Mouse (Mus musculus) thymus, postnatal 10 days (tissue): ENCODE measurements around the gene Gm4553.
"Not testable (repeated sequence)": the region's sequence is repeated elsewhere in the genome, so short reads cannot be mapped to it uniquely, and the experiment has no call there.

Experiments
- DNase-seq, 2 experiments: peaks; one replicate each; pipeline ENCODE4 v3.0.0; 2021; ENCODE audit warnings: low spot score in 2 of 2

Gm4553 gene

DNA sequence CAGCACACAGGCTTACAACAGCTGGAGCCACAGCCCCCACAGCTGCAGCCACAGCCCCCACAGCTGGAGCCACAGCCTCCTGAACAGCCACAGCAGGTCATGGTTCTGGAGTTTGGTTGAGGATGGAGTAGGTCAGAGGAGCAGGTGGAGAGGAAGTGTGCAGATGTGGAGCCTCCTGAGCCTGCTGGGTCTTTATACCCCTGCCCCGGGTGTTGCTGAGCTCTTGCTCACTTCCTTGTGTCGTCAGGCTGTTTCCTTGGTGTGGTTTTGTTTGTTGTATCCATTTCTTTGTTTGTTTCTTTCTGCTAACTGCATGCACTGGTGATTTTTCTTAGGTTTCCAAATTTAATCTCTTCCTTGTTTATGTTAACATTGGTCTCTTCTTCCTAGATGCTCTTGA, 29.6 kb downstream of the Gm4553 start, which contains the start of gene Gm39115:
Gene Gm39115 (minus strand): TSS at position 101 of the 400 bp plus-strand sequence.
- not testable (repeated sequence) for DNase-seq

- no peak for DNase-seq
Observed at GRCm38 (mm10) chr7:142134206-142134995, 31.1 kb downstream of the Gm4553 start.

- DNase-seq, result no peak
Observed at GRCm38 (mm10) chr7:142128843-142129242, 36.7 kb downstream of the Gm4553 start.

DNA sequence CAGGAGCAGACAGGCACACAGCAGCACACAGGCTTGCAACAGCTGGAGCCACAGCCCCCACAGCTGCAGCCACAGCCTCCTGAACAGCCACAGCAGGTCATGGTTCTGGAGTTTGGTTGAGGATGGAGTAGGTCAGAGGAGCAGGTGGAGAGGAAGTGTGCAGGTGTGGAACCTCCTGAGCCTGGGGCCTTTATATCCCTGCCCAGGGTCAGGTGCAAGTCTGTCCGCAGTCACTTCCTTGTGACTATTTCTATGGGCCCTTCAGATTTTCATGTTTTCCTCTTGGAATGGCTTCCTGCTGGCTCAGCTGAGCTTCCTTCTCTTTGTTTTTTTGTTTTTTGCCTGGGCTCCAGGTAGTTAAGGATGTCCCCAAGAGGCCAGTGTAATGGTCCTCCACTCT, 44.9 kb downstream of the Gm4553 start, which contains the start of gene Gm45618:
Gene Gm45618 (minus strand): TSS at position 101 of the 400 bp plus-strand sequence.
- DNase-seq, result not testable (repeated sequence)

- no peak for DNase-seq
Observed at GRCm38 (mm10) chr7:142119632-142120031, 45.9 kb downstream of the Gm4553 start.
